Mouse (Mus musculus) G1E (cell line): Measurements from ENCODE around the gene Hoxc10. TPM values are rescaled to one million over a fixed set of nuclear protein-coding genes. Genes with fewer than 3 reads are reported as not detected.

ENCODE experiments used
- ATAC-seq: 2 replicates; pipeline ENCODE4 v1.8.0; 2016; ENCODE audit warnings: mild to moderate bottlenecking; ENCODE audit not compliant: insufficient number of reproducible peaks, poor library complexity, low FRiP score, severe bottlenecking; ENCODE audit errors: extremely low read depth
- DNase-seq: peaks from one replicate; pipeline ENCODE4 v3.0.0; 2012; ENCODE audit warnings: low spot score
- H3K27me3 ChIP-seq: 2 replicates; pipeline ENCODE4 v1.6.1; 2012; ENCODE audit warnings: mild to moderate bottlenecking, low read length, inconsistent platforms; ENCODE audit not compliant: insufficient read depth
- H3K36me3 ChIP-seq: replicated peaks from 2 replicates; pipeline ENCODE3; 2012; ENCODE audit warnings: mild to moderate bottlenecking, inconsistent platforms
- H3K4me1 ChIP-seq: 2 replicates; pipeline ENCODE4 v1.6.1; 2012; ENCODE audit warnings: low read depth, low read length, inconsistent platforms, mixed read lengths; ENCODE audit not compliant: insufficient read depth
- H3K4me3 ChIP-seq: 2 replicates; pipeline ENCODE4 v1.5.1; 2012; ENCODE audit warnings: low read depth, mild to moderate bottlenecking, inconsistent platforms, low read length, moderate library complexity, mixed read lengths
- H3K9me3 ChIP-seq: replicated peaks from 2 replicates; pipeline ENCODE4 v1.6.1; 2012; ENCODE audit warnings: inconsistent platforms
- CTCF ChIP-seq: IDR thresholded peaks from 2 replicates; pipeline ENCODE4 v1.5.1; 2012; ENCODE audit warnings: low read depth, low read length, inconsistent platforms, mixed read lengths
- GATA1 ChIP-seq: IDR thresholded peaks from 2 replicates; pipeline ENCODE4 v1.6.1; 2012; ENCODE audit warnings: borderline replicate concordance, low read length, inconsistent platforms, mixed read lengths
- GATA2 ChIP-seq: IDR thresholded peaks from 2 replicates; pipeline ENCODE4 v1.6.1; 2012; ENCODE audit warnings: low read depth, low read length, inconsistent platforms, borderline replicate concordance
- POLR2AphosphoS5 ChIP-seq: IDR thresholded peaks from 2 replicates; pipeline ENCODE4 v1.6.1; 2012; ENCODE audit warnings: low read depth, low read length, inconsistent platforms; ENCODE audit not compliant: insufficient replicate concordance
- TAL1 ChIP-seq: conservative IDR thresholded peaks from 2 replicates; pipeline ENCODE4 v1.6.1; 2012; ENCODE audit warnings: low read depth, low read length, inconsistent platforms, mixed read lengths
- polyA plus RNA-seq: library from polyadenylated mRNA; stranded (reverse); fragments of >175 nt; gene quantifications from 2 replicates; pipeline ENCODE4 v1.2.3, GENCODE M21; 2012
- total RNA-seq, 2 experiments: library from RNA; stranded (forward) in 1 of 2; stranded (reverse) in 1 of 2; fragments of 200-1000 nt in 1 of 2; fragments of >200 nt in 1 of 2; fragmentation: Nextera tagmentation in 1 of 2; gene quantifications; 2 replicates each; pipeline ENCODE4 v1.2.3; 2014 to 2017

Hoxc10 gene
- total and polyA plus RNA-seq, 3 experiments: 0.16 to 0.60 (median 0.16) TPM

GRCm38 (mm10) chr15:102921053-102922011, 45.3 kb upstream of the Hoxc10 start, which contains the start of gene Hoxc13:
Gene Hoxc13 (plus strand): TSS chr15:102921103.
- no peak for DNase-seq
- Histone ChIP-seq H3K4me1 (no peaks in the 10 kb centered on the region), H3K4me3 (no peak within 1 kb of the TSS), H3K9me3 (peaks cover 4% of the 10 kb centered on the region), H3K36me3 (no peaks in the 10 kb centered on the region), H3K27me3 (peaks cover 59% of the 10 kb centered on the region)
- TF ChIP-seq GATA2: no peak
- no peak for TF ChIP-seq GATA1
- TF ChIP-seq CTCF: no peak
- TF ChIP-seq TAL1: no peak
- TF ChIP-seq POLR2AphosphoS5: no peak
- ATAC-seq: no peak

- no peak for ATAC-seq
- Histone ChIP-seq H3K27me3 (peaks cover 62% of the 10 kb centered on the region), H3K9me3 (peaks cover 4% of the 10 kb centered on the region), H3K4me1 (no peaks in the 10 kb centered on the region), H3K4me3 (no peak overlapping the region), H3K36me3 (no peaks in the 10 kb centered on the region)
- TF ChIP-seq GATA2: no peak
- TF ChIP-seq TAL1: no peak
- no peak for TF ChIP-seq CTCF
- TF ChIP-seq GATA1: no peak
- TF ChIP-seq POLR2AphosphoS5: no peak
- DNase-seq: no peak
Observed at GRCm38 (mm10) chr15:102922012-102922362, 44.6 kb upstream of the Hoxc10 start.

GRCm38 (mm10) chr15:102922636-102923500, 43.7 kb upstream of the Hoxc10 start:
- H3K4me3 ChIP-seq: no peak overlapping the region
- peaks cover 4% of the 10 kb centered on the region for H3K9me3 ChIP-seq
- no peak for DNase-seq
- no peak for TF ChIP-seq POLR2AphosphoS5
- TF ChIP-seq TAL1: no peak
- no peak for TF ChIP-seq GATA1
- TF ChIP-seq CTCF: no peak
- TF ChIP-seq GATA2: no peak
- ATAC-seq: no peak
- H3K27me3 ChIP-seq: peaks cover 60% of the 10 kb centered on the region
- no peaks in the 10 kb centered on the region for H3K4me1 ChIP-seq
- no peaks in the 10 kb centered on the region for H3K36me3 ChIP-seq

- H3K4me1 ChIP-seq: no peaks in the 10 kb centered on the region
- TF ChIP-seq GATA1 (no peak), POLR2AphosphoS5 (no peak), TAL1 (no peak), GATA2 (no peak), CTCF (no peak)
Observed at GRCm38 (mm10) chr15:102927032-102927645, 39.5 kb upstream of the Hoxc10 start.

GRCm38 (mm10) chr15:102931706-102932358, 34.8 kb upstream of the Hoxc10 start:
- Histone ChIP-seq H3K27me3 (peaks cover 80% of the 10 kb centered on the region), H3K4me3 (no peak overlapping the region), H3K4me1 (peaks cover 2% of the 10 kb centered on the region), H3K9me3 (peaks cover 1% of the 10 kb centered on the region), H3K36me3 (no peaks in the 10 kb centered on the region)
- ATAC-seq (no peak), DNase-seq (no peak)
- TF ChIP-seq CTCF: no peak
- no peak for TF ChIP-seq POLR2AphosphoS5
- no peak for TF ChIP-seq GATA1
- TF ChIP-seq TAL1: no peak
- no peak for TF ChIP-seq GATA2

More at GRCm38 (mm10) chr15:102927032-102927645, 39.5 kb upstream of the Hoxc10 start:
- ATAC-seq (no peak), DNase-seq (no peak)
- Histone ChIP-seq H3K9me3 (no peaks in the 10 kb centered on the region), H3K27me3 (peaks cover 56% of the 10 kb centered on the region), H3K4me3 (no peak overlapping the region), H3K36me3 (no peaks in the 10 kb centered on the region)
